Mouse (Mus musculus) left cerebral cortex, postnatal 36 days (tissue): ENCODE results near the gene Rai14. TPM values are rescaled to one million over a fixed set of nuclear protein-coding genes. Genes with fewer than 3 reads are reported as not detected.
A peak's percentile ranks its signal among the peaks of the same experiment; 100 is the strongest.

Experiments
- DNase-seq, 2 experiments: peaks; one replicate each; pipeline ENCODE4 v3.0.0; 2021 to 2022; ENCODE audit warnings: low spot score in 2 of 2, mixed read lengths in 1 of 2
- intact Hi-C: fragments of 180-260 bp; cut with DNase I; formaldehyde crosslinking; loops from one replicate; pipeline ENCODE4 v1.15.1; 2025
- total RNA-seq, 2 experiments: library from RNA; stranded (reverse); gene quantifications; 2 replicates each; pipeline ENCODE4 v1.2.3; 2021

The Rai14 gene
- total RNA-seq, 2 experiments from 2014 or later = 8.0 to 10.0 TPM

DNA sequence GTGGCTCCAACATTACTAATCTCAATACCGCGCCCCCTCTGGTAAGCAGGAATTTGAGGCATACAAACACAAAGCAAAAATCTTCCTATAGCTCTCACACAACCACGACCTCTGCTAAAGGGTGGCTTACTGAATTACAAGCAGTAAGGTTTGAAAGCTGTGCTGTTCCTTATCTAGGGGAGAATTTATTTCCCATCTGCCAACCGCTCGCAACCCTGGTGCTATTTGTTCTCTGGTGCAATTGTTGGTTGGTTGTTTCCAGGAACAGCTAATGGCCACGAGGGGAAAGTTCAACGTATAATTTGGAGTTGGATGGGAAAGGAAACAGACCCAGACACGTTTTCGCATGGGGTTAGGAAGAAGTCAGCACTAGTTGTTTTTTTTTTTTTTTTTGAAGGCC is 81.8 kb downstream of the Rai14 start:
- no peak for DNase-seq
- intact Hi-C loops = no loop called here

DNA sequence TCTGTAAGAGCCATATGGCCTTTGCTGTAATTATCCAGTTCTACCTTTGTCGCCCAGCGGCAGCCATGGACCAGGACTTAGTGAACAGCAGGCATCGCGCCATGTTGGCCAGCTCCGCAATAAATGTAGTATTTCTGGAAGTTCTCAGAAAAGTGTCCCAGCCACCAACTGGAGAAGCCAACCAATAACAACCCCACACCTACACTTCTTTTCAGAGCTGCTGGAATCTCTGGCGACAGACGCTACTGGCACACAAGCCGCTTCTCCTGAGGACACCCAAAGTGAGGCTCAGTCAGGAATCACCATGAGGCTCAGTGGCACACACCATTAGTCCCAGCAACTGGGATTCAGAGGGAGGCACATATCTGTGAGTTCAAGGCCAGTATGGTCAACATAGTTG is 82.4 kb downstream of the Rai14 start:
- intact Hi-C loops = no loop called here
- no peak for DNase-seq

DNA sequence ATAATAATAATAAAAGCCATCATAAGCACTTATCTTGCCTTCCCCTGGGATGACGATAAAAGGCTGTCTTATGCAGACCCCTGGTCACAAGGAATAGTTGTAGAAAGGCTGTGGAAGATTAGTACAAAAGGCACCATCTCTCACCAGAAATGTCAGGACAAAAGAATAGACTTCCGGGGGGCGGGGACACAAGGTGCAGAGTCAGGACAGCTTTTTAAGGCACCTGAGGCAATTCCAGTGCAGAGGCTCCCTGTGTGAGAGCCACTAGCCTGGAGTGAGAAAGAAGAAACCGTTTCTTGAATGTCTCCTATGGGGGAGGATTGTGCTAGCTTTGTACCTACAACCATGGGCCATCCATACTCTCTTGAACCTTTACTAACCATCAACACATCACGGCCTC is 82.9 kb downstream of the Rai14 start:
- intact Hi-C loops = no loop called here
- no peak for DNase-seq

DNA sequence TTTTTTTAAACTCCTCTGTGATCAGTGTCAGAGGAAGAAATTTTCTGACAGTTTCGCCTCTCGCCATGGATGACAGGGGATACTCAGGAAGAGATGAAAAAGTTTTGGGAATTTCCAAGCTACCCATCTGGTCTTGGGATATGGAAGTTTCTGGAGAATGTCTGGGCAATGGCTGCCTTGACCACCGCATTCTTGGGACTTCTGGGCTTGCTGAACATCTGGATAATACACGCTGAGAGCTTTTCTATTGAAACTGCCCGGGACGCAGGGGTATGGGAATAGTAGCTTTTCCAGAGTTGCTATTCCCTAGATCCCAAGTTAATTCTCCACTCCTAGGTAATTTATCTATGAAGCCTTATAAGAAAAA is 85.5 kb downstream of the Rai14 start:
- no peak for DNase-seq
- intact Hi-C loops = no loop called here

DNA sequence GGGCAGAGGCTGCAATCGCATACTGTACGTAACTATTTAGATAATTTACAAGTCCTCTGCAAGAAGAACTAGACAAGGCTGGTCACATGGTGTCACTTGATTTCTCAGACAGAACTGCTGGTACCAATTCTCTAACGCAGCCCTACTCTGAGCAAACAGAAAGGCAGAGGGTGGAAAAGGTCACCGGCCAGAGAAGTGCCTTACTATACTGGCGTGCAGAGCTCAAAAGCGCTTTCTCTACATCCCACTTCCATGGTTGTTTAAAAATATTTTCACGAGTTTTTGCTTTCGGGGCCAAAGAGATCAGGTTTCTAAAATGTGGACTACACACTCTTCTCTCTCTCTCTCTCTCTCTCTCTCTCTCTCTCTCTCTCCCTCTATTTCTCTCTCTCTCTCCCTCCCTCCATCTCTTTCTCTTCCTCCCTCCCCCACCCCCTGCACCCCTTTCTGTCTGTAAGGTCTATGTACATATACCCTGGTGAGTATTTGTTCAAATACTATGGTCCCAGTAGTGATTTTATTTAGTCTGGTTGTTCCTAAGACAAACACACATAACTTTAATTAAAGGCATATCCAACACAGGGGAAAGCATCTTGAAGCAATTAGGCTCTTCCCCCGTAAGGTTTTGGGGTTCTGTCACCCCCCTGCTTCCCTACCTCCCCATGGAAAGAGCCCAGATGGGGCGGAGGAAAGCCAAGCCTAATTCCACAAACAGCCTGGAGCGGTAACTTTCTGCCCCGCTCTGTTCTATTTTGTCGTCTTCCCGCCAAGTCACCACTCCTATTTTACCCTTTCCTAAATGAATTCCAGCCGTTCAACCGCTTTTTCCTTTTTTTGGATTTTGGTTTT is 86.1 kb downstream of the Rai14 start:
- intact Hi-C loops = no loop called here
- no peak for DNase-seq

DNA sequence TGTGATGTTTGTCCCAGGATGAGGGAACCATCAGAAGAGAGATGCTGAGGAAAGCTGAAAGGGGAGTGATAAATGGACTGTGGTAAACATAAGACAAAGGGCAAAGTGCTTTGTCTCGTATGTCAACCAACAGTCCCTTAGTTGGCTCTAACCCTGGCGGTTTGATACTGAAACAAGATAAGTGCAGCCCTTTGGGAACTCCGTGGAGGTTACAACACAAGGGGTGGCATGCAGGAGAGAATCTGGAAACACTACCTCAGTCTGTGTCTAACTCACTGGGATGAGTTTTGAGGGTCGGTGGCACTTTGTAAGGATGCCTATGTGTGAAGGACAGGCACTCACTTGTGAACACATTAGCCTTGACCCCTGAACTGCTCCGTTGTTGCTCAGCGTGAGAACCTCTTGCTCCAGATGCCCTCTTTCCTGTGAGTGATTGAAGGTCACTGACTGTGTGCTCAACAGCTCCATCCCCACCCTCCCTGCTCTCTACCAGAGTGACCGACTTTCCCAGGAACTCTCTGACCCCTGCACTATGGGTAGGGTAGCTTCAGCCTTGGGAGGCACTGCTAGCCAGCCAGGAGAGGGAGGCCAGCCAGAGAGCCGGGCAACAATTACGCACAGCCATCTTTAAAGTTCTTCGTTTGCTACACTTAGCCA is 90.7 kb downstream of the Rai14 start:
- intact Hi-C loops = no loop called here
- DNase-seq = no peak

DNA sequence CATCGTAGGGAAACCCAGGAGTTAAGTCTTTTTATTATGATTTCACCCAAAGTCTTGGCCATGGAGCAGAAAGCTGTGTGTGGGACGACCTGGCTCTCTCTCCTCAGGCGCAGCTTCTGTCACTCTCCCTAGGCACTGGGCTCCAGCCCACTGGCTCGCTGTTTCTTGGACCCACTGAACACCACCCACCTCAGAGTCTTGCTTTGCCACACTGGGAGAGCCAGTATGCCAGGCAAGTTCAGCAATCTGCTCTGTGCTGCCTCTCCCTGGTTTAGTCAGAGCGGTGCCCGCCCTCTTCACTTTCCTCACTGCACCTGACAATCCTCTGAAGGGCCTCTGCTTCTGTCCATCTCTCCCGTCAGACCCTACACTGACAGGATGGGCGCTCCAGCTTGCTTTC is 93.2 kb downstream of the Rai14 start:
- intact Hi-C loops = no loop called here

DNA sequence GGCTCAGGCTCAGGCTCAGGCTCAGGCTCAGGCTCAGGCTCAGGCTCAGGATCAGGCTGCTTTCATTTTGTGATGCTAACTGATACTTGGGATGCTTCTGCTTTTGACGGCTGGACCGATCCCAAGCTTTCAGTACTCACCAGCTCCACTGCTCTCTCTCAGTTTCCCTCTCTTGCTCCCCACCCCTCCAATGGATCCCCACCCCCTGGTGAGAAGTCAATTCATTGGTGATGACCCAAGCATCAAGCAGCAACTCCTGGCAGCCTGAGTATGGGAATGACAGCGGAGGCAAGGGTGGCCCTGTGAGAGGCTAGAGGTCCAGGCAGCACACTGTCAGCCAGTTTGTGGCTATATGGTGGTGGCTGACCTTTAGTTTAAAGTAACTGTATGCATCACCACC is 94.7 kb downstream of the Rai14 start:
- intact Hi-C loops = no loop called here
- no peak for DNase-seq

More for the DNA sequence above, 93.2 kb downstream of the Rai14 start:
- DNase-seq = peak; percentile 41 to 71

DNA sequence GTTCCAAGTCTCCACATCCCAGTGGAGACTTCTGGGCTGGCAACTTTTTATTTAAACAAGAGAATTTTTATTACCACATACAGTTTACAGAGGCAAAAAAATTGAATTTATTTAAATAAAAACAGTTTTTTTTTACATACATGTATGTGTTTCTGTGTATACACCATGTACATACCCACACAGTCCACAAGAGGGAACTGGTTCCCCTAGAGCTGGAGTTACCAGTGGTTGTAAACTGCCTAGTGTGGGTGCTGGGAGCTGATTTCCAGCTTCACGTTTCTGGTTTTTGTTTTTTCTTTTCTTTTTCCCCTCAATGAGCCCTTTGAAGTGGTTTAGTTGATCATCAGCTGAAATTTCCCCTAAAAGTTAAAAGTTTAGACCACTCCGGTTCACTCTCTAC is 96.1 kb downstream of the Rai14 start:
- DNase-seq = no peak
- intact Hi-C loops = no loop called here

DNA sequence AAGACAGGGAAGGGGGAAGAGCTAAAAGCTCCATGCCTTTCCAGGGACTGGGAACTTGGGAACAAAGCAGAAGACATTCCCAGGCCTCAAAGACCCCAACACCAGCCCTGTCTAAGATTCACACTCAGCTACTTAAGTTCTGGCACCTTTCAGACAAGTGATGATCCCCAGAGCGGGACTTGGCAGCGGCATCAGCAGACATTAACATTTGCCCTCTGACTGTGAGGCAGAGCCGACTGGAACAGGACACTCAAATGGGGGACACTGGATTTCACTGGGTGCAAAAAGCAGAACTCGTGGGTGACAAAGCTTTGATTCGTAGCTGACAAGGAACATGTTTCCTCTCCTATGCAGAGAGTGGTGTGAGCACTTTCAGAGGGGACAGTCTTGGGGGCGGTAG is 98.4 kb downstream of the Rai14 start:
- DNase-seq = no peak
- intact Hi-C loops = no loop called here

DNA sequence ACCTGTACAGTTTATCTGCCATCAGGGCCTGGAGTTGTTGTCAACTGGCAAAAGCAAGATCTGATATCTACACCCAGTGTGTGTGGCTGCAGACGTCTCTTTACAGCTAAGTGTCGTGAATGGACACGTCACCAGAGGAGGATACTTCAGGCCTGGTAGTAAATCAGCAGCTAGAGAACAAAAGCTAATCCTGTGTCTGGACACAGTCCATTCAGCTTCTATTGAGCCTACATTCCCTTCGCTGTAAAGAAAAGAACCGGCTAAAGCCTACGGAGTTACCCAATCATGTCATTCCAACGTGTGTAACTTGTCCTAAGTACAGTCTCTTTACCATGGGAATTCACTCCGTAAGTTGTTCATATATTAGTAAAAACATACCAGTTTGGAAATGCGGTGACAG is 103.4 kb downstream of the Rai14 start:
- intact Hi-C loops = no loop called here
- no peak for DNase-seq

DNA sequence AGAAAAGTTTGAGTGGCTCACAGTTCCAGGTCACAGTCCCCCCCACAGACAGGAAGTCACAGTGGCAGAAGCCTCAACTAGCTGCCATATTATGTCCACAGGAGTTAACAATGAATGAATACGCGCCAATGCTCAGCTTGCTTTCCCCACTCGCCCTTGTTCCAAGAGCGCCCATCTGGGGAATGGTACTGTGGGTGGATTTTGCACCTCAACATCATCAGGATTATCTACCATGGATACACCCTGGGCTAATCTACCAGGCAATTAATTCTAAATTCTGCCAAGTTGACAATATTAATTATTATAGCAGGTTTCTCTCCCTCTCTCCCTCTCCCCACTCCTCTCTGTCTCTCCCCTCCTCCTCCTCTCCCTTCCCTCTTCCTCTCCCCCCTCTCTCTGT is 105.3 kb downstream of the Rai14 start:
- DNase-seq = no peak

DNA sequence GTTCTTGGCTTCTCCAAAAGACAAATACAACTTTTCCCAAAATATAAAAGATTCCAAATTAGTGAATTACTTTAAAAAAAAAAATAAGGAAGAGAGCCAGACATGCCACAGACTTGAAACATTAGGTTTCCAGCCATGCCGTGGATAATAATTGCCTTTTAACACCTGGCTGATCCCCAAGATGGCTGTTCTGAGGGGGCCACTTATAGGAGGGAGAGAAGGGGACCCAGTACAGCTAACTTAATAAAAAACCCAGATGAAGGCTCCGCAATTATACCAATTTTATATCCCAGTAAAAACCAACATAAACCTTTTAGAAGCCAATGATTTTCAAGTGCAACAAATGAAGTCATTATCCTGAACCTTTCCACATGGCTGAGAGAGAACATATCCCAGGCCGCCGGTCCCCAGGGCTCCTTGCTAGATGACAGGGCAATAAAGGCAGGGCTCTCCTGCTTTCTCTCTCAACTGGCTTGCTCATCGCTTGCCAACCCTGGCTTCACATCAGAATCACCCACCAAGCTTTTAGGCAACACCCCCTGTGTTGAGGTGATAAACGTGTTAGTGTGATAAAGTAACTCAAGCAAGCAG is 105.8 kb downstream of the Rai14 start:
- intact Hi-C loops = no loop called here
- no peak for DNase-seq

More for the DNA sequence above, 105.3 kb downstream of the Rai14 start:
- intact Hi-C loops = no loop called here

DNA sequence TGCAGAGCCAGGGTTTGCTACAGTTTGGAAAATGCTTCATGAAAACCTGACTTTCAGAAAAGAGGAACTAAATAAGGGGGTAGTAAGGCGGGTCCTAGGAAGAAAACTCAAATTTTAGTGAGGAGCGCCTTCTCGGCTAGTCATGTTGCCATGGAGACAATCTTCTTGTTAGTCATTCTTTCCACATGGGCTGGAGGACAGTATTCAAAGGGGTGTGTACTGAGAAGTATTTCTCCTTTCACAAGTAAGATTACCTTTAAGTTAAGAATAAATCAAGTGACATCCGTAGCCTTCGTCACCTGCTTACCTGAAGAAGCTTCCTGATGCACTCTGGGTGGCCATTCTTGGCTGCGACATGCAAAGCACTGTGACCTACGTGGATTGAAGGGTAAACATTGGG is 115.0 kb downstream of the Rai14 start:
- no peak for DNase-seq
- intact Hi-C loops = no loop called here

DNA sequence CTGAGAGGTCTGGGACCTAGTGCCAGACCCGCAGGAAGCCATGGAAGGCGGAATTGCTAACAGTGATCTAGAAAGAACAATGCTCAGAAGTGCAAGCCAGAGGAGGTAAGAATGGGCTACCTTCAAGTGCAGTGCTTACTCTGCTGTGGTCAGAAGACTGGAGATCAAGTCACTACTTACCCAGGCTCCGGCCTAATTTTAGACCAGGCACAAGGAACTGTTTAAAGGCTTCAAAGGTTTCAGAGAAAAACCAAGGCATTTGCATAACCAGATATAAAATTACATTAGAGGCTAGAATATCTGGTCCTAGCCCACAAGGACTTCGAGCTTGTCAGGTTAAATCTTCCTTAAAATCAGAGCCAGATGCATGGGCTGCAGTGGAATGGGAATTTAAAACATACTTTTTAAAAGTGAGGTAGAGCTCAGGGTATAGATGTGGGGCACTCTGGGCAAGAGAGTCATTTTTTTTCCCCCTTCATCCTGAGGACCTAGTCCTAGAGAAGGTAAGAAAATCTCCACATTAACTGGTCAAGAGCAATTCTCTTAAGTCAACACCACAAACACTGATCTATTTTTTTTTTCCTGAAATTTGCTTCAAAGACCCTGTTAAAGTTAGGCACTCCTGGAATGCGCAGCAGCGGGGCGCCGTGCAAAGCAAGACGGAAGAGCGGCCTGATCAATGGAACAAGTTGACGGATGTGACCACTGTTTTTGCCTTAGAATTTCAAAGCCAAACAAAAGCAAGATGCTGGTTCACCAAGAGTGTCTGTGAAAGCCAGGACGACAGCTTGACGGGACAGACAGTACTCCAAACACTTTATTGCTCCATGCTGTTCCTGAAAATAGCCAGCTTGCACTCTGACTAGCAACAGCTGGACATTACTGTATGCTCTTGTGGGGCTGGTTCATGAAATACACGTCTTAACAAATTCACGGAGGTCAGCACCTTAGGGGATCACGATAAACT is 115.9 kb downstream of the Rai14 start:
- intact Hi-C loops = no loop called here
- DNase-seq = no peak

DNA sequence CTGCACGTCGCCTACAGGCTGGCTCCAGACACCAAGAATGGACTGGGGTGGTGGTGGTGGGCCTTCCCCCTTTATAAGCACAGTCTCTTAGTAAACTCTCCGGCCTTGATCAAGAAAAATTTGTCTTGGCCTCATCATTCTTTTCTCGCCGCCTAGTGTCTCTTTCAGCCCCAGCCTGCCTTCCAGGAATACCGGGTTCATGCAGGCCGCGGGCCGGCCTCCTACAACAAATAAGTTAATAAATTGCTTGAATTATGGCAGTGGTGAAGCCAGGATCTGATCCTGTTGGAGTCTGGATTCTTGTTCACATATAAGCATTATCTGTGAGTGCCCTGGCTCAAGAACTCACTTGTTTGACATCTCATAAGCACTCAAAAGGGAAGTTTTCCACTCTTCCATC is 117.6 kb downstream of the Rai14 start:
- intact Hi-C loops = no loop called here
- no peak for DNase-seq

DNA sequence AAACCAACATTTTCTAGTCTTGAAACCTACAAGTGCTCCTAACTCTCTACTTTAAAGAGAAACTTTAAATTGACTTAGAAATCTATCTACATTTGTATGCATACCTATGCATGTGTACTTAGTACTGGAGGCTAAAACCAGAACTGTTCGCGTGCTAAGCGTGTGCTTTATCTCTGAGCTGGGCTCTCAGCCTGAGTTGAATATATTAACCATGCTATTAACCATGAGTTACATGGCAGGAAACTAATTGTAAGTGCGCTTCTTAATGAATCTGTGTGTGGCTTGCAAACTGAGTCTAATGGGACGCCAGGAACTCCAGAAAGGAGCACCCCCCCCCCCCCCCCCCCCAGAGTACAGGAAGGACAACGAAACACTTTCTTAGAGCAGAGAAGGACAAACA is 119.0 kb downstream of the Rai14 start:
- DNase-seq = no peak
- intact Hi-C loops = no loop called here

DNA sequence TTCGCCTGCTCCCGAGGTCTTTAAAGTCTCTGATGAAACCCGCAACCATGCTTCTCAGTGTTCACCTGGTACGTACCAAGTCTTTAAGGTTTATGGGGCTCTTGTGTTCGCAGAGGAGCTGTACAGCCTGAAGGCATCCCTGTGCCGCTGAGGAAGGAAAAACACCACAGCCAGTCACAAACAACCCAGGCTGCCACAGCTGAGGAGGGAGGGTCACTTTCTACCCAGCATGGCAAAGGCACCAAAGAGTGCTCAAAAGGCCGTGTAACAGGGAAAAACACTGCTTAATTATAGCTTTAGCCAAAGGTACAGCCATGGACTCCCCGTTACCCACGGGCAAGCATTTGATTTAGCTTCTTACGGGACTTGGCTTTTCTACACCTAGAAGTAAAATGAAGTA is 119.5 kb downstream of the Rai14 start:
- DNase-seq = no peak
- intact Hi-C loops = no loop called here

DNA sequence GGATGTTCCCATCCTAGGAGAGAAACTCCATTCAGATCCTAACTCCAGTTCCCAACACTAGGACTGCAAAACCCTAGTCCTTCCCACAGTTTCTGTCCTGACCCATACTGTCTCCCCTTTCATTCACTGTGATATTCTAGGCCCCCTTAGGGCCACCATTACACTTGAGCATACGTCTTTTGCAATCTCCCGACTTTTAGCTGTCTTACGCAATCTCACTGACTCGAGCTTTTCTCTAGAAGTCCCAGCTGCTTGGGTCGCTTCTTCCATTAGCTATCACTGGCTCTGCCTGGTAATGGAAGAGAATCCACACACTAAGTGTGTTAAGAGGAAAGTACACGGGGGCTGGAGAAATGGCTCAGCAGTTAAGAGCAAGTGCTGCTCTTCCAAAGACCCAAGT is 121.3 kb downstream of the Rai14 start:
- intact Hi-C loops = no loop called here
- DNase-seq = no peak

DNA sequence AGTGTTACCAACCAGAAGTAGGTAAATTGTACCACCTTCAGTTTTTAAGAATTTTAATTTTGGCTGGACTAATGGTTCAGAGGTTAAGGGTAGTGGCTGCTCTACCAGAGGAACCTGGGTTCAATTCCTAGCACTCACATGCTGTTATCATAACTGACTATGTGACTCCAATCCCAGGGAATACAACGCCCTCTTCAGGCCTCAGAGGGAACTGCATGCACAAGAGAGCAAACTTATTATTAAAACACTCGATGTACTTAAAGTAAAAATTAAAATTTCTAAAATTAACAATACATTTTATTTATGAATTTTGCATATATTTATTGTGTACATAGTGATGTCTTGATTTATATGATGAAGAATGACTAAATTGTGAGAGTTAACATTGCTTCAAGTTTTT is 127.9 kb downstream of the Rai14 start:
- no peak for DNase-seq

More for the DNA sequence above, 127.9 kb downstream of the Rai14 start:
- intact Hi-C loops = no loop called here
